Mouse (Mus musculus): ENCODE measurements around the gene Dpy19l3. TPM values are rescaled to one million over a fixed set of nuclear protein-coding genes. Genes with fewer than 3 reads are reported as not detected.
A peak's percentile ranks its signal among the peaks of the same experiment; 100 is the strongest.

The Dpy19l3 gene
- polyA plus RNA-seq, 1 experiment from 2014 or later, result 15.9 TPM

GRCm38 (mm10) chr7:35648239-35649069 is 105.8 kb downstream of the Dpy19l3 start:
- Histone ChIP-seq H3K4me3 (ENCODE audit: low read depth, low read length) (no peak overlapping the region), H3K4me1 (ENCODE audit: control insufficient read depth, insufficient read depth, low read length) (0 out of 2 replicates have a peak, but pooled peaks cover 2% of the 10 kb centered on the region), H3K36me3 (ENCODE audit: control insufficient read depth, insufficient read depth, low read length) (peaks cover 7% of the 10 kb centered on the region), H3K4me2 (no peak overlapping the region), H3K27me3 (ENCODE audit: control insufficient read depth, insufficient read depth, low read length) (no peaks in the 10 kb centered on the region), H3K9ac (ENCODE audit: low read depth, low read length) (no peak overlapping the region), H3K27ac (ENCODE audit: low read depth, low read length) (no peak overlapping the region), H3K9me3 (replicated peaks; ENCODE audit: control insufficient read depth, low read length) (no peaks in the 10 kb centered on the region)
- ATAC-seq (replicated peaks; ENCODE audit: insufficient number of reproducible peaks, low FRiP score, low TSS enrichment), result no peak
- 71% methylated on average over 9 of the region's 9 CpGs for WGBS (ENCODE audit: insufficient replicate concordance)

DNA sequence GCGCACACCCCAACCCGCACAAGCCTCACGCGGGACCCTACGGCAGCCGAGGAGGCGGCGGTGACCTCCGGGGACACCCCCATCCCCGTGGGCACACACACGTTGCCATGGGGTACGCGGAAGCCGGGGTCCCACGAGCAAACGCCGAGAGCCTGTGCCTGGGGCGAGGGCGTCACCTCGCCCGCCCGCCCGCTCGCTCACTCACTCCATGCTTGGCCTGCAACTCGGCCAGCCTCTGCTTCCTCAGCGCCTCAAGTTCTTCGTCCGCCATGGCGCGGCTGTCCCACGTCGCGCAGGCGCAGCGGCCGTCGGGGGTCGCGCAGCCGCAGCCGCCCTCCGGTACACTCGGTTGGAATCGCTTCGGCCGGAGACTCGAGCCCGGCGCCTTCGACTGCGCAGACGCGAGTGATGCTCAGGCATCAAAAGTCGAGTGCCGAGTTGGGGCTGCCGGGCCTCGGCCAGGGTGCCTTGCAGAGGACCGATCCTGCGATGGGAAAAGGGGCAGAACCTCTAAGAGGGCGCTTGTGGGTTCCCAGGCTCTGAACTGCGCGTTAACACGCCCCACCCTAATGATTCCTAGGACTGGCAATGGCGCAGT is 107.1 kb downstream of the Dpy19l3 start, which contains the start of gene Pdcd5:
Pdcd5 (minus strand) TSS at position 421 of the 598 bp plus-strand sequence.
- Histone ChIP-seq H3K36me3 (ENCODE audit: control insufficient read depth, insufficient read depth, low read length) (peaks cover 19% of the 10 kb centered on the region), H3K4me1 (ENCODE audit: control insufficient read depth, insufficient read depth, low read length) (0 out of 2 replicates have a peak, but pooled peaks cover 2% of the 10 kb centered on the region), H3K4me2 (peak within 1 kb of the TSS; percentile 62), H3K9ac (ENCODE audit: low read depth, low read length) (peak within 1 kb of the TSS; percentile 89), H3K27me3 (ENCODE audit: control insufficient read depth, insufficient read depth, low read length) (no peaks in the 10 kb centered on the region), H3K4me3 (ENCODE audit: low read depth, low read length) (peak within 1 kb of the TSS; percentile 89), H3K9me3 (replicated peaks; ENCODE audit: control insufficient read depth, low read length) (no peaks in the 10 kb centered on the region), H3K27ac (ENCODE audit: low read depth, low read length) (peak within 1 kb of the TSS; percentile 80)
- under 1% methylated on average over 54 of the region's 64 CpGs for WGBS (ENCODE audit: insufficient replicate concordance)
- peak; percentile 84 for ATAC-seq (replicated peaks; ENCODE audit: insufficient number of reproducible peaks, low FRiP score, low TSS enrichment)

GRCm38 (mm10) chr7:35646317-35647081 is 107.8 kb downstream of the Dpy19l3 start:
- ATAC-seq (replicated peaks; ENCODE audit: insufficient number of reproducible peaks, low FRiP score, low TSS enrichment), result peak; percentile 29
- peak overlapping the region; percentile 62 for H3K4me2 ChIP-seq
- 9% methylated on average over 34 of the region's 34 CpGs for WGBS (ENCODE audit: insufficient replicate concordance)
- H3K36me3 ChIP-seq (ENCODE audit: control insufficient read depth, insufficient read depth, low read length), result peaks cover 23% of the 10 kb centered on the region
- H3K4me3 ChIP-seq (ENCODE audit: low read depth, low read length), result peak overlapping the region; percentile 89
- H3K9me3 ChIP-seq (replicated peaks; ENCODE audit: control insufficient read depth, low read length), result no peaks in the 10 kb centered on the region
- peak overlapping the region; percentile 80 for H3K27ac ChIP-seq (ENCODE audit: low read depth, low read length)
- 0 out of 2 replicates have a peak, but pooled peaks cover 2% of the 10 kb centered on the region for H3K4me1 ChIP-seq (ENCODE audit: control insufficient read depth, insufficient read depth, low read length)
- no peaks in the 10 kb centered on the region for H3K27me3 ChIP-seq (ENCODE audit: control insufficient read depth, insufficient read depth, low read length)
- peak overlapping the region; percentile 89 for H3K9ac ChIP-seq (ENCODE audit: low read depth, low read length)

DNA sequence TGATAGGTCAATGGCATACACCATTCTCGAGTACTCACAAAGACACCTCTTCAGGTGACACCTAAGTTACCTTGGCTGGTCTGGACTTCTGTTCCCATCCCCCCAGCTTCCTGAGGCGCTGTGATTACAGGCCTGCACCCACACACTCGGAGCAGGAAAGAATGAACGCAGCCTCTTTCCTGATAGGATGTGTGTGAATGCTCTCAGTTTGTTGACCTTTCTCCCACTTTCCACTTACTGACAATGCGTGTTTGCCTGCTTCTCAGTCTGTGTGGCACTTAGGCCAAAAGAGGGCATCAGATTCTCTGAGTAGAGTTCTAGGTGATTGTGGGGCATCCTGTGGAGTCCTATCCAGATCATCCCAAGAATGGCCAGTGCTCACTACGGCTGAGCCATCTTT is 114.2 kb downstream of the Dpy19l3 start:
- ATAC-seq (replicated peaks; ENCODE audit: insufficient number of reproducible peaks, low FRiP score, low TSS enrichment), result no peak
- 68% methylated on average over 6 of the region's 6 CpGs for WGBS (ENCODE audit: insufficient replicate concordance)
- Histone ChIP-seq H3K27ac (ENCODE audit: low read depth, low read length) (no peak overlapping the region), H3K4me3 (ENCODE audit: low read depth, low read length) (no peak overlapping the region), H3K36me3 (ENCODE audit: control insufficient read depth, insufficient read depth, low read length) (peaks cover 43% of the 10 kb centered on the region), H3K4me1 (ENCODE audit: control insufficient read depth, insufficient read depth, low read length) (no peaks in the 10 kb centered on the region), H3K4me2 (no peak overlapping the region), H3K9me3 (replicated peaks; ENCODE audit: control insufficient read depth, low read length) (no peaks in the 10 kb centered on the region), H3K27me3 (ENCODE audit: control insufficient read depth, insufficient read depth, low read length) (no peaks in the 10 kb centered on the region), H3K9ac (ENCODE audit: low read depth, low read length) (no peak overlapping the region)

- no peak overlapping the region for H3K9ac ChIP-seq (ENCODE audit: low read depth, low read length)
- no peak for ATAC-seq (replicated peaks; ENCODE audit: insufficient number of reproducible peaks, low FRiP score, low TSS enrichment)
- whole genome bisulfite sequencing (ENCODE audit: insufficient replicate concordance), result 95% methylated on average over 9 of the region's 9 CpGs
- peaks cover 31% of the 10 kb centered on the region for H3K36me3 ChIP-seq (ENCODE audit: control insufficient read depth, insufficient read depth, low read length)
- H3K27ac ChIP-seq (ENCODE audit: low read depth, low read length), result no peak overlapping the region
- no peaks in the 10 kb centered on the region for H3K9me3 ChIP-seq (replicated peaks; ENCODE audit: control insufficient read depth, low read length)
- H3K4me2 ChIP-seq, result no peak overlapping the region
- no peak overlapping the region for H3K4me3 ChIP-seq (ENCODE audit: low read depth, low read length)
- H3K27me3 ChIP-seq (ENCODE audit: control insufficient read depth, insufficient read depth, low read length), result no peaks in the 10 kb centered on the region
- no peaks in the 10 kb centered on the region for H3K4me1 ChIP-seq (ENCODE audit: control insufficient read depth, insufficient read depth, low read length)
These were observed 117.4 kb downstream of the Dpy19l3 start for GRCm38 (mm10) chr7:35636874-35637273.

DNA sequence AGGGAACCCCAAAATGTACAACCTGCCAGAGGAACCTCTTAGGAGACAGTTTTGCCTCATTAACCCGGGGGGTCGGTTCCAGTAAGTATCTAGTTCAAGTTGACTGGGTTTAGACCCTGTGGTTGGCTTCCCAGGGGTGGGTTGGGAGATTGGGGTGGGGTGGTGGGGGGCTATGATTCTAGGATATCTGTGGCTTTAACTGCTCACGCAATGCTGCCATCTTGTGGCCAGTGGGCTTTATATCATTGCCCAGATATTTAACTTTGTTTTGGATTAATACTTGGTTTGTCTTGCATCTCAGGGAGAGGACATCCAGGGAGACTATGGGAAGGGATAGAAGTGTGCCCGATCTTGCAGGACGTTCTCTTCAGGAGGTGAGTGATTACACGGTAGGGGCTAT is 118.0 kb downstream of the Dpy19l3 start:
- Histone ChIP-seq H3K27ac (ENCODE audit: low read depth, low read length) (no peak overlapping the region), H3K4me2 (no peak overlapping the region), H3K4me1 (ENCODE audit: control insufficient read depth, insufficient read depth, low read length) (no peaks in the 10 kb centered on the region), H3K9me3 (replicated peaks; ENCODE audit: control insufficient read depth, low read length) (no peaks in the 10 kb centered on the region), H3K27me3 (ENCODE audit: control insufficient read depth, insufficient read depth, low read length) (no peaks in the 10 kb centered on the region), H3K36me3 (ENCODE audit: control insufficient read depth, insufficient read depth, low read length) (peaks cover 28% of the 10 kb centered on the region), H3K4me3 (ENCODE audit: low read depth, low read length) (no peak overlapping the region), H3K9ac (ENCODE audit: low read depth, low read length) (no peak overlapping the region)
- ATAC-seq (replicated peaks; ENCODE audit: insufficient number of reproducible peaks, low FRiP score, low TSS enrichment), result no peak
- 66% methylated on average over 6 of the region's 6 CpGs for WGBS (ENCODE audit: insufficient replicate concordance)

Other genes with a start within 250 kb of the Dpy19l3 start
- gene Tdrd12, start 216.7 kb downstream of the Dpy19l3 start, polyA plus RNA-seq (2014; fragmentation: Nextera tagmentation; extraction: Ambion mirVana), result 0.42 and 0.67 TPM in 2 replicates
- 90.4 and 99.8 TPM in 2 replicates for gene Nudt19, start 198.2 kb downstream of the Dpy19l3 start, polyA plus RNA-seq (2014; fragmentation: Nextera tagmentation; extraction: Ambion mirVana)
- 1.0 and 1.7 TPM in 2 replicates for gene Rgs9bp, start 168.9 kb downstream of the Dpy19l3 start, polyA plus RNA-seq (2014; fragmentation: Nextera tagmentation; extraction: Ambion mirVana)
- gene Ankrd27, start 168.2 kb downstream of the Dpy19l3 start, polyA plus RNA-seq (2014; fragmentation: Nextera tagmentation; extraction: Ambion mirVana), result 15.5 and 18.8 TPM in 2 replicates
- gene Pdcd5, start 106.9 kb downstream of the Dpy19l3 start, polyA plus RNA-seq (2014; fragmentation: Nextera tagmentation; extraction: Ambion mirVana), result 296 and 323 TPM in 2 replicates
- gene Zfp507, start 48.5 kb upstream of the Dpy19l3 start, polyA plus RNA-seq (2014; fragmentation: Nextera tagmentation; extraction: Ambion mirVana), result 11.6 and 14.4 TPM in 2 replicates

All from heart, embryonic 11.5 days (tissue).